Mouse (Mus musculus): ENCODE results near the gene Atp1b1.

The Atp1b1 gene

GRCm38 (mm10) chr1:164395131-164395780 lies 62.9 kb downstream of the Atp1b1 start:
- no peak for DNase-seq (ENCODE audit: low read depth, low spot score)

DNA sequence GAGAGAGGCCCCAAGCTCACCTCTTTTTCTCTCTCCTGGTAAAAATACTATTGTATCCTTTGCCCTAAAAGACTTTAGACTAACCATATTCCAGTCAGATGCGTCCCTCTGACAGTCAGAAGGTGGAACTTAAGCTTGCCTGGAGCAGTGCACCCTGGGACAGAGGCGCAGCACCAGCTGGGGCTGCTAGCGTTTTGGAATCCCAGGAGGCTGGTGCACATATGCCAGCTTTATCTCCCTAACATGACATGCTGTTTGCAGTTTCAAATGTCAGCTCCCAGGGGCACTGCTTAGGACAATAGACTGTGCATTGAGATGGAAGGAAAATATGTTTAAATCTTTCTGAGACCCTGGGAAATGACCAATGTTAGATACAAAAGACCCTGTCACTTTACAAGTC lies 66.0 kb downstream of the Atp1b1 start:
- no peak for DNase-seq (ENCODE audit: low read depth, low spot score)

DNA sequence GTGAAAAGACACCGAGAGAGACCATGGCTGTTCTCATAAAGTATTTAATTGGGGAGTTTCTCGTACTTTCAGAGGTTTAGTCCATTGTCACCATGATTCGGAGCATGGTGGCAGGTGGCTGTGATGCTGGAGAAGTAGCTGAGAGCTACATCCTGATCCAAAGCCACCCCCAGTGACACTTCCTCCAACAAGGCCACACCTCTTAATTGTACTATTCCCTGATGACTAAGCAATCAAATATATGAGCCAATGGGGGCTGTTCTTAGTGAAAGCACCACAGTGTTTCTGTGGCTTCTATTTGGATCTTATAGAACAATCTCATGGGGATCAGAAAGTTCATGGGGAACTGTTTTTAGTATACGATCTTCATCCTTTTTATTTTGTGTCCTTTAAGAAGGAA lies 68.4 kb downstream of the Atp1b1 start:
- DNase-seq (ENCODE audit: low read depth, low spot score): no peak

Measured in 3T3-L1 (cell line).